Mouse (Mus musculus): ENCODE data around the gene Atg9a.

DNA sequence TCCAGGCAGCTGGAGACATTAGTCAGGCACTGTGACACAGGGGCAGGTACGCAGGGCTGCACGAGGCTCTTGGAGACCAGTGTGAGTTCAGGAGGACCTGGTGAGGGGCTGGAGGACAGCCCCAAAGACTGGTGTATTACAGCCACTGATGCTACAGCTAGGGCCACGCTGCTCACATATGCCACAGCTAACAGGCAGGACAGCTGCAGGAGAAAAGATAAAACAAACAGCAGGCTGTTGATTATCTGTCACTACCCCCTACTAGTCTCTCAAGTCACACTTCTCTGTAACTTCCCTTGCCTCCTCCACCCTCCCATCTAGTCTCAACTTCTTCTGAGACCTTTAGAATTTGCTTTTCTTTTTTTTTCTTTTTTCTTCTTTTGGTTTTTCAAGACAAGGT, 55.3 kb downstream of the Atg9a start:
- TF ChIP-seq CTCF (IDR thresholded peaks at IDR 0.05; ENCODE audit: low read depth) (no peak), EP300 (optimal IDR thresholded peaks at IDR 0.05) (no peak)

Measured in stomach, postnatal 0 days (tissue).